Mouse (Mus musculus): ENCODE measurements around the gene Mvb12b. TPM values are rescaled to one million over a fixed set of nuclear protein-coding genes. Genes with fewer than 3 reads are reported as not detected.
A peak's percentile ranks its signal among the peaks of the same experiment; 100 is the strongest.

Gene Mvb12b
- polyA plus RNA-seq, 1 experiment from 2014 or later, result 11.9 TPM

- Histone ChIP-seq H3K27me3 (ENCODE audit: control insufficient read depth, insufficient read depth, low read length) (no peaks in the 10 kb centered on the region), H3K36me3 (ENCODE audit: control insufficient read depth, insufficient read depth, low read length) (peaks cover under 1% of the 10 kb centered on the region; the same call in 1 of the 2 replicates), H3K9me3 (replicated peaks; ENCODE audit: control insufficient read depth, low read length) (no peaks in the 10 kb centered on the region), H3K9ac (ENCODE audit: low read length) (no peak overlapping the region), H3K27ac (ENCODE audit: low read length) (no peak overlapping the region), H3K4me3 (replicated peaks; ENCODE audit: low read length) (no peak overlapping the region), H3K4me2 (ENCODE audit: low read depth, low read length) (no peak overlapping the region), H3K4me1 (ENCODE audit: control insufficient read depth, insufficient read depth, low read length) (no peaks in the 10 kb centered on the region)
- peak; percentile 47 for ATAC-seq (ENCODE audit: insufficient read depth, low FRiP score)
- 55% methylated on average over 2 of the region's 2 CpGs for WGBS
Observed at GRCm38 (mm10) chr2:33829870-33830269, 57.9 kb downstream of the Mvb12b start.

GRCm38 (mm10) chr2:33826777-33827176 lies 61.0 kb downstream of the Mvb12b start:
- H3K9me3 ChIP-seq (replicated peaks; ENCODE audit: control insufficient read depth, low read length), result no peaks in the 10 kb centered on the region
- no peak overlapping the region for H3K4me3 ChIP-seq (replicated peaks; ENCODE audit: low read length)
- H3K27me3 ChIP-seq (ENCODE audit: control insufficient read depth, insufficient read depth, low read length), result no peaks in the 10 kb centered on the region
- H3K4me1 ChIP-seq (ENCODE audit: control insufficient read depth, insufficient read depth, low read length), result no peaks in the 10 kb centered on the region
- no peak overlapping the region for H3K27ac ChIP-seq (ENCODE audit: low read length)
- 86% methylated on average over 6 of the region's 6 CpGs for WGBS
- H3K36me3 ChIP-seq (ENCODE audit: control insufficient read depth, insufficient read depth, low read length), result peaks cover 6% of the 10 kb centered on the region; the same call in 1 of the 2 replicates
- H3K4me2 ChIP-seq (ENCODE audit: low read depth, low read length), result no peak overlapping the region
- ATAC-seq (ENCODE audit: insufficient read depth, low FRiP score), result no peak
- no peak overlapping the region for H3K9ac ChIP-seq (ENCODE audit: low read length)

- H3K27ac ChIP-seq (ENCODE audit: low read length), result no peak overlapping the region
- H3K9me3 ChIP-seq (replicated peaks; ENCODE audit: control insufficient read depth, low read length), result no peaks in the 10 kb centered on the region
- H3K36me3 ChIP-seq (ENCODE audit: control insufficient read depth, insufficient read depth, low read length), result peaks cover 6% of the 10 kb centered on the region; the same call in 1 of the 2 replicates
- no peak overlapping the region for H3K4me2 ChIP-seq (ENCODE audit: low read depth, low read length)
- no peaks in the 10 kb centered on the region for H3K27me3 ChIP-seq (ENCODE audit: control insufficient read depth, insufficient read depth, low read length)
- no peak overlapping the region for H3K9ac ChIP-seq (ENCODE audit: low read length)
- no peaks in the 10 kb centered on the region for H3K4me1 ChIP-seq (ENCODE audit: control insufficient read depth, insufficient read depth, low read length)
- H3K4me3 ChIP-seq (replicated peaks; ENCODE audit: low read length), result no peak overlapping the region
- 82% methylated on average over 11 of the region's 11 CpGs for WGBS
- ATAC-seq (ENCODE audit: insufficient read depth, low FRiP score), result no peak
Observed at GRCm38 (mm10) chr2:33824935-33825514, 62.7 kb downstream of the Mvb12b start.

GRCm38 (mm10) chr2:33821677-33822607 lies 65.8 kb downstream of the Mvb12b start:
- H3K4me1 ChIP-seq (ENCODE audit: control insufficient read depth, insufficient read depth, low read length), result no peaks in the 10 kb centered on the region
- H3K27ac ChIP-seq (ENCODE audit: low read length), result no peak overlapping the region
- ATAC-seq (ENCODE audit: insufficient read depth, low FRiP score), result peak; percentile 70; the same call in 1 of the 2 replicates
- H3K36me3 ChIP-seq (ENCODE audit: control insufficient read depth, insufficient read depth, low read length), result peaks cover 6% of the 10 kb centered on the region; the same call in 1 of the 2 replicates
- no peaks in the 10 kb centered on the region for H3K9me3 ChIP-seq (replicated peaks; ENCODE audit: control insufficient read depth, low read length)
- 31% methylated on average over 13 of the region's 13 CpGs for WGBS
- H3K4me2 ChIP-seq (ENCODE audit: low read depth, low read length), result no peak overlapping the region
- no peak overlapping the region for H3K4me3 ChIP-seq (replicated peaks; ENCODE audit: low read length)
- no peak overlapping the region for H3K9ac ChIP-seq (ENCODE audit: low read length)
- no peaks in the 10 kb centered on the region for H3K27me3 ChIP-seq (ENCODE audit: control insufficient read depth, insufficient read depth, low read length)

- no peak overlapping the region for H3K27ac ChIP-seq (ENCODE audit: low read length)
- H3K9ac ChIP-seq (ENCODE audit: low read length), result no peak overlapping the region
- no peak overlapping the region for H3K4me2 ChIP-seq (ENCODE audit: low read depth, low read length)
- H3K4me1 ChIP-seq (ENCODE audit: control insufficient read depth, insufficient read depth, low read length), result no peaks in the 10 kb centered on the region
- no peak for ATAC-seq (ENCODE audit: insufficient read depth, low FRiP score)
- whole genome bisulfite sequencing, result 86% methylated on average over 3 of the region's 3 CpGs
- no peak overlapping the region for H3K4me3 ChIP-seq (replicated peaks; ENCODE audit: low read length)
- no peaks in the 10 kb centered on the region for H3K27me3 ChIP-seq (ENCODE audit: control insufficient read depth, insufficient read depth, low read length)
- H3K9me3 ChIP-seq (replicated peaks; ENCODE audit: control insufficient read depth, low read length), result no peaks in the 10 kb centered on the region
- H3K36me3 ChIP-seq (ENCODE audit: control insufficient read depth, insufficient read depth, low read length), result peaks cover 6% of the 10 kb centered on the region; the same call in 1 of the 2 replicates
Observed at GRCm38 (mm10) chr2:33820450-33820849, 67.3 kb downstream of the Mvb12b start.

GRCm38 (mm10) chr2:33820037-33820436 lies 67.7 kb downstream of the Mvb12b start:
- Histone ChIP-seq H3K9ac (ENCODE audit: low read length) (no peak overlapping the region), H3K27ac (ENCODE audit: low read length) (no peak overlapping the region), H3K4me3 (replicated peaks; ENCODE audit: low read length) (no peak overlapping the region), H3K9me3 (replicated peaks; ENCODE audit: control insufficient read depth, low read length) (no peaks in the 10 kb centered on the region), H3K4me2 (ENCODE audit: low read depth, low read length) (no peak overlapping the region), H3K27me3 (ENCODE audit: control insufficient read depth, insufficient read depth, low read length) (no peaks in the 10 kb centered on the region), H3K4me1 (ENCODE audit: control insufficient read depth, insufficient read depth, low read length) (no peaks in the 10 kb centered on the region), H3K36me3 (ENCODE audit: control insufficient read depth, insufficient read depth, low read length) (peaks cover 6% of the 10 kb centered on the region; the same call in 1 of the 2 replicates)
- no peak for ATAC-seq (ENCODE audit: insufficient read depth, low FRiP score)
- 89% methylated on average over 5 of the region's 5 CpGs for WGBS

GRCm38 (mm10) chr2:33818385-33818784 lies 69.4 kb downstream of the Mvb12b start:
- Histone ChIP-seq H3K27me3 (ENCODE audit: control insufficient read depth, insufficient read depth, low read length) (no peaks in the 10 kb centered on the region), H3K9ac (ENCODE audit: low read length) (no peak overlapping the region), H3K4me2 (ENCODE audit: low read depth, low read length) (no peak overlapping the region), H3K4me3 (replicated peaks; ENCODE audit: low read length) (no peak overlapping the region), H3K36me3 (ENCODE audit: control insufficient read depth, insufficient read depth, low read length) (no peaks in the 10 kb centered on the region), H3K4me1 (ENCODE audit: control insufficient read depth, insufficient read depth, low read length) (no peaks in the 10 kb centered on the region), H3K27ac (ENCODE audit: low read length) (no peak overlapping the region), H3K9me3 (replicated peaks; ENCODE audit: control insufficient read depth, low read length) (no peaks in the 10 kb centered on the region)
- ATAC-seq (ENCODE audit: insufficient read depth, low FRiP score), result no peak
- 86% methylated on average over 2 of the region's 2 CpGs for WGBS

- no peak overlapping the region for H3K4me2 ChIP-seq (ENCODE audit: low read depth, low read length)
- H3K27ac ChIP-seq (ENCODE audit: low read length), result no peak overlapping the region
- no peaks in the 10 kb centered on the region for H3K27me3 ChIP-seq (ENCODE audit: control insufficient read depth, insufficient read depth, low read length)
- no peaks in the 10 kb centered on the region for H3K4me1 ChIP-seq (ENCODE audit: control insufficient read depth, insufficient read depth, low read length)
- H3K9ac ChIP-seq (ENCODE audit: low read length), result no peak overlapping the region
- WGBS, result 76% methylated on average over 9 of the region's 9 CpGs
- no peak for ATAC-seq (ENCODE audit: insufficient read depth, low FRiP score)
- H3K9me3 ChIP-seq (replicated peaks; ENCODE audit: control insufficient read depth, low read length), result no peaks in the 10 kb centered on the region
- H3K36me3 ChIP-seq (ENCODE audit: control insufficient read depth, insufficient read depth, low read length), result no peaks in the 10 kb centered on the region
- H3K4me3 ChIP-seq (replicated peaks; ENCODE audit: low read length), result no peak overlapping the region
Observed at GRCm38 (mm10) chr2:33817663-33818346, 69.9 kb downstream of the Mvb12b start.

- H3K4me1 ChIP-seq (ENCODE audit: control insufficient read depth, insufficient read depth, low read length), result no peaks in the 10 kb centered on the region
- 80% methylated on average over 4 of the region's 4 CpGs for WGBS
Observed at GRCm38 (mm10) chr2:33817080-33817479, 70.7 kb downstream of the Mvb12b start.

More at GRCm38 (mm10) chr2:33817080-33817479, 70.7 kb downstream of the Mvb12b start:
- H3K36me3 ChIP-seq (ENCODE audit: control insufficient read depth, insufficient read depth, low read length), result no peaks in the 10 kb centered on the region
- no peaks in the 10 kb centered on the region for H3K27me3 ChIP-seq (ENCODE audit: control insufficient read depth, insufficient read depth, low read length)
- no peak overlapping the region for H3K27ac ChIP-seq (ENCODE audit: low read length)
- H3K9me3 ChIP-seq (replicated peaks; ENCODE audit: control insufficient read depth, low read length), result no peaks in the 10 kb centered on the region
- ATAC-seq (ENCODE audit: insufficient read depth, low FRiP score), result no peak
- no peak overlapping the region for H3K4me3 ChIP-seq (replicated peaks; ENCODE audit: low read length)
- H3K9ac ChIP-seq (ENCODE audit: low read length), result no peak overlapping the region
- no peak overlapping the region for H3K4me2 ChIP-seq (ENCODE audit: low read depth, low read length)

Data from stomach, embryonic 16.5 days (tissue).